Mouse (Mus musculus) gastrocnemius, postnatal 36 days (tissue): ENCODE results near the gene Auts2. TPM values are rescaled to one million over a fixed set of nuclear protein-coding genes. Genes with fewer than 3 reads are reported as not detected.

ENCODE experiments used
- DNase-seq, 2 experiments: peaks; one replicate each; pipeline ENCODE4 v3.0.0; 2022
- intact Hi-C: fragments of 180-260 bp; cut with DNase I; formaldehyde crosslinking; loops from one replicate; pipeline ENCODE4 v1.15.1; 2025
- total RNA-seq, 2 experiments: library from RNA; stranded (reverse); gene quantifications; 2 replicates each; pipeline ENCODE4 v1.2.3; 2021

The Auts2 gene
- total RNA-seq, 2 experiments from 2014 or later: 14.6 to 15.5 TPM

DNA sequence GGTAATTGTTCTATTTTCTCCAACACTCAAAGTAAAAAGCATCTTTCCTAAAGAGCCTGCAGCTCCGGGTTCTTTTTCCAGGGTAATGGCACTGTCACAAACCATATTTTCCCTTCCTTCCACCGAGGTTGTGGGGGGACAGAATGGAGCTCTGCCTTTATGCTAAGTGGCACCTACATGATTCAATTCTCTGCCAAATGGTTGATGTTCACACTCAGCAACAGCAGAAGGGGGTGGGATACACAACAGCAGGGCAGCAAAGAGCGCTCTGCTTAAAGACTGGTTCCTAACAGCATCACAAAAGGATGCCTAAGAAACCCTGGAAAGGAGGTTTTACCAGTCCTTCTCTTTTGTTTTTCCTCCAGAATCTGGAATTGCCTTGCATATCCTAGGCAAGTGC, 759.9 kb downstream of the Auts2 start:
- DNase-seq: no peak
- intact Hi-C loops: no loop called here

DNA sequence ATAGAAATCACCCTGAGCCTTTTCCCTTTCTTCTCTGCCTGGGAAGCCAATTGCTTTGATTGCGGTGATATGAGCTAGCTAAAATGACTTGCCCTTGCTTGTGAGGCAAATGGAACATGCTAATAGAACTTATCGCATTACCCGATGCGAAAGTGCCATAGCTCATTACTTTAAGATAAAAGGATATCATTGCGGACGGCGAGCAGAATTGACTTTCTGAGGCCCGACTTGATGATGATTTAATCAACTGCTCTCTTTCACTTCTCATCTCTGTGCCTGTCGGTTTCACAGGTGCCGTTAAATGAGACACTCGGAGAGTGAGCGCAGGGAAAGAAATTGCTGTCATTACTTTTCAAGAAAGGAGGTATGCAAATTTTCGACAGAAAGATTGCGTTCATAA, 762.1 kb downstream of the Auts2 start:
- DNase-seq: no peak
- intact Hi-C loops: no loop called here

DNA sequence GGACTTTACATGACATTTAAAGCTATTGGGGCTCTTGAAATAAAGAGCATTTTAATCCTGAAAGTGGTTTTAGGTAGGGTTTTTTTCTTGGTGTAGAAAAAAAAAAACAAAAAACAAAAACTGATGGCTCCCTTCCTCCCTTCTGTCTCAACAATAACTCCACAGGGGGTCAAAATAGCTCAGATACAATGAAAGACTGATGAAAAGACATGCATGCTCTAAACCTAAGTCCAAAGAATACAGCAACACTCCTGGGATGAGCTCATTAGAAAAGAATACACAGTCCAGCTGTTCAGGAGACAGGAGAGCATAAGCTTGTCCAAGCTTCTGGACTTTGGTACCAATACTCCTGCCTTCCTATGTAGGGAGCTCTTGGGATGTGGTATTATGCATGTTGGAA, 764.0 kb downstream of the Auts2 start:
- no peak for DNase-seq
- intact Hi-C loops: no loop called here

DNA sequence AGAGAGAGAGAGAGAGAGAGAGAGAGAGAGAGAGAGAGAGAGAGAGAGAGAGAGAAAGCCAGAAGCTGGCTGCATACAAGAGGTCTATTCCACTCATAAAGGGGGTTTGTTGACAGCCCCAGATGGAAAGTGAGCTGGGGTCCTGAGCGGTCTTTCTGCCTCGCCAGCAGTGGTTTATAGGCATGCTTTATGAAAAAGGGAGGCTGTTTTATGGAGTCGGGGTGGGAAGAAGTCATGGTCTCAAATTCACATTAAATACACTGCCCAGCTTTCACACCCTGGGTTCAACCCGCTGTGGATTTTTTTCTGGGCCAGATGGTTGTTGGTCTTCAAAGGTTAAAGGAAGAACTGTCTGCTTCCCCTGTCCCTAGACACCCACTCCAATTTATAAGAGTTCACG, 767.5 kb downstream of the Auts2 start:
- intact Hi-C loops: no loop called here
- no peak for DNase-seq

DNA sequence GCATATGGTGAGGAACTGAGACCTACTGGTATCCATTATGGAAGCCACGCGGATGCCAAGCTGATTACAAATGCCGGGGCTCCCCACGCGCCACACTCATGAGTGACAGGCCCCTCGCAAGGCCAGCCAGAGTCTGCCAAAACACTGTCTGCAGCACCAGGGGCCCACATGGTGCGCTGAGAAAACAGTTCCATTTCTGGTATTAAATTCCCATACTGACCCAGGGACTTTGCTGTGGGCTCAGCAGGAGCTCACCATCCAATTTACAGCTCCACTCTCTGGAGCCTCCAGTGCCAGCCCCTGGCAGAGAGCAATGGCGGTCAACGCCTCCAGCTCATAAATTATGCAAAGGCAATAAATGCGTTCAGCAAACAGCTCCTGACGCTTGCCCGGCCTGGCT, 767.9 kb downstream of the Auts2 start:
- intact Hi-C loops: no loop called here
- DNase-seq: no peak

DNA sequence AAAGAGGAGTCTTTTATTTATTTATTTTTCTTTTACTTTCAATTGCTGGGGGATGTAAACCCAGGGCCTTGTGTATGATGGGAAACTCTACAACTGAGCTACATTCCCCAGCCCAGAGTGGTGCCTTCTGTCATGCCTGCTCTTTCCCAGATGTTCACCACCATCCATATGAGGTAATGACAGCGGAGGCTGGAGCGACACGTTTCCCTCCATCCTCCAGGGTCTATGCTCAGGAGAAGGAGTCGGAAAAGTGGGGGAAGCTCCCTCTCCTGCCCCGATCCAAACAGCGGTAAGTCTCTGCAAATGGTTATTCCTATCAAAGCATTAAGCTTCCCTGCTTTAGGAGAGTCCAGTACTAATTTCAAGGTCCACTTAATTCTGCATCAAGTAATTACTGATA, 768.4 kb downstream of the Auts2 start:
- DNase-seq: no peak
- intact Hi-C loops: no loop called here

DNA sequence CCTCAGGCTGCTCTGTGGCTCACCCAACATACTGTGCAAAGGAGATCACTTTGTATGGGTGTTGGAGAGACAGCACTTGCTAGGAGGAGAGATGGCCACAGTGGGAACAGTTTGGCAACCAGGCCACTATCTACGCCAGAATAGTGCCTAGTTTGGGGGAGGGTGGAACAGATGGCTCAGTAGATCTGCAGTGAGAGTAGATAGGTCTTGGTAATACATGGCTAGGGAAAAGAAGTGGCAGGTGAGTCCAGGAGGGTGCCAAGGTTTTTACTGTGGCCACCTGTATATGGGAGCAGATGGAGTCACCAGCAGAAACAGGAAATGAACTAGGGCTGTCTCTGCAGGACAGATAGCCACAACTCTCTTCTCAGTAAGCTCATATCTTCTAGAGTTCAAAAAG, 770.5 kb downstream of the Auts2 start:
- intact Hi-C loops: no loop called here
- DNase-seq: no peak

DNA sequence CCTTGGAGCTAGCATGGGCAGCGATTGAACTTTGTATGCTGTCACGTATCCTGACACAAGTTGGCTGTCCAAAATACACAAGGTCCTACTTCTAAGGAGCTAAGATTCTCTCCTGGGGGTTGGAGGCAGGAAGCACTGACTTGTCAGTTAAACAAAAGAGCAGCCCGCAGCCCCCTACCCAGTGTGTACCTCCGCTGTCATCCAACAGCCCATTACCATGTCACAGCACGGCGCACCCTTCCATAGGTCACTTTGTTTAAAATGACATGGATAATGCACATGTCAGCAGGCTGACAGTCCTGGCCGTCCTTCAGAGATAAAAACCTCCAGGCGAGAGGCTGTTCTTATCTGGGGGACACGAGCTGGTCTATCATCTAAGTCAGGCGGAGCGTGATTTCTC, 773.9 kb downstream of the Auts2 start:
- intact Hi-C loops: no loop called here
- no peak for DNase-seq

DNA sequence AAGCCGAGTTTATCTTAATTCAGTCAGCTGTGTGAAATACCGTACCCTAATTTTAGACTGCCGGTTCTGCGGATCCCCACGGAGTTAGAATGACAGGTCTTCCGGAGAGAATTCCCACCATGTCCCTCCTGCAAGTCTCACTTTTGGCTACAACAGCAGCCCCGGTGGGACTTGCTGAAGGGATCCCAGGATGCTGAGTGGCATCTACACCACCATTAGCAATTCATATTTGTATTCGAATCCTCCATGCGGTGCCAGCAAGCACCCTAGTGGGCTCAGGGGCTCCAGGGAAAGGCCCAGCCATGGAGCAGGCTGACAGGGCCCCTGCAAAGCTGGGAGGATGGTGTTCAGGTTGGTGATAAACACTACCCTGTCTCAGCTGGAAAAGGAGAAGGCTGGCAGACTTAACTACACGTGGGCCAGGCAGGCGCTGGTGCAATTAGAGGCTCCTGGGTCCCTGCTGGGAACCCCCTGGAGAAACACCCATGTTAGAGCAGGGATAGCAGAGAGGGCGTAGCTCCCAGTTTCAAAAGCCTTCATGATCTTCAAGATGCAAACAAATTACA, 775.4 kb downstream of the Auts2 start:
- DNase-seq: no peak
- intact Hi-C loops: no loop called here

DNA sequence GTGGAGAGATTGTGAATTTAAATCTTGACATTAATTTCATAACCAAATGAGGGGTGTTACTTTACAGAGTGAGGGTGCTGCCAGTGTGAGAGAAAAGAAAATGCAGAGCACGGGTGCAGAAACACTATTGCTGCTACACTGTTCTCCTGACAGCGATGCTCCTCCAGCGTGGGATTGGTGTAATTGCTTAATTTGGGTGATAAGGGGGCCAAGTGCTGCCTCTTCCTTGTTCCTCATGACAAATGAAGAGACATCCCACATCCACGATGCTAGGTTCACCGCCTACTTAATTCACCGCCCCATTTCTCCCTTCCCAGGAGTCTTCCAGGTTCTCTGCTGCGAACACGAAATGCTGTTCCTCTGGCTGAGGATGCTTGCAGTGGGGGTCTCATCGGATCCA, 776.0 kb downstream of the Auts2 start:
- intact Hi-C loops: no loop called here
- DNase-seq: no peak

DNA sequence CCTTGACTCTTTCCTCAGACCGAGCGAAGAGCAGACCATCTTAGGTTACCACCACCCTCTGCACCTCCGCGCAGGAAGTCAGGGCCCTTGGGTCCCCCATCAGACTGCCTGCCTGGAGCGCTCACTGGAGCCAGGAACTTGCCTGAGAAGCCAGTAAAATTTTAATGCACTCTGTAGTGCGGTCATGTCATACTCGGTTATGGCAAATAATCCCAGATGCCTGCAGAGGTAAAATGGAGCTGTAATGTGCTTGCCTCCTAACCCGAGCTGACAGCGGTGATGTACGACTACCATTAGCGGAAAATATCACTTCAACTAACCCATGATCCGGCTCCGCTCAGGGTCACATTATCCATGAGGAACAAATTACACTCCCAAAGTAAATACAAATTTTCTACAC, 783.7 kb downstream of the Auts2 start:
- DNase-seq: no peak
- intact Hi-C loops: no loop called here

DNA sequence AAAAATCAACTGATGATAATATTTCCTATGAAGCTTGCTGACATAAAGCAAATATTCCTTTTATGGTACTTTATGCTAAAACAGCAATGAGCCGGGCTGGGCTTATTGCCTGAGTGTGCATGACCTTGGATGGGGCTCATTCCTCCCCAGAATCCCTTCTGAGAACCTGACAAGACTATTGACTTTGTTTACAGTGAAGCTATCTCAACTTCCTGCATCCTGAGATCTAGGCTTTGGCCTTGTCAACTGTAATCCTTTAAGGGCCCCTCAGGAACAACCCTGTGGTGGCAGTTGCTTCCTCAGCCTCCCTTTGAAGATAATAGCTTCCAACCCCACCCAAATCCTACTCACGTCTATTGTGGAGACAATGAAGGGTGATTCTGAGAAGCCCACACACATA, 792.8 kb downstream of the Auts2 start:
- intact Hi-C loops: no loop called here
- DNase-seq: no peak

DNA sequence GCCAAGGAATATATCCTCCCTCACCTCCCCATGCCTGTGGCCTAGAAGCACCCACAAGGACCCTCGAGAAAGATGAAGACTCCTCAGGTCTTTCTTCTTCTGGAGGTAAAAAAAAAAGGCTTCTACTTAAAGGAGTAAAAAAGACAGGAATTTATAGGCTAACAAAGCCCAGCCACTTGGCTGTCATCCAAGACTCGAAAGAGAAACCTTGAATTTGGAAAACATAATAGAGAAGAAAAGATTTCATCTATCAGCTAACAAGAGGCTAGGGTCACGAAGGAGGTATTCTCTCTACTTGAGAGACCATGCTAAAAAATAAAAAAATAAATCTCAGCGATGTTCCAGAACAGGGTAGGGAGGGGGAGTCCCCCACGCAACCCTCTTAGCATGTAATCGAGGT, 793.9 kb downstream of the Auts2 start:
- intact Hi-C loops: no loop called here
- no peak for DNase-seq

DNA sequence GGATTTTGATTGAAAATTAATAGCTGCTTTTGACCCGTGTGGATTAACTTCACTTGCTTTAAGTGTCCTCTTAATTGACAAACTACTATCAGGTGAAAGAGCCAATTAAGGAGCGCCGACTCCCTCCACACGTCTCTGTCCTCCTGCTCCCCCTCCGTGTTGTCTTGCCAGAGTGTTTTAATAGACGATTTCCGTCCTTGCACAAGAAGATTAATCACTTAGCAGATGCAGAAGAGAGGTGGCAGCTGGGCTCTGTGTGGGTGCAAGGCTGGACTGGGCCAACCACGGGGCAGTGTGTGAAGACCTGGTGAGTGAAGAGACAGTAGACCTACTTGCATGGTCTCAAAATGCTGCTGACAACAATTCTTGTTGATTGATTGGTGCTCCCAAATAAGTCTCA, 800.1 kb downstream of the Auts2 start:
- intact Hi-C loops: no loop called here
- no peak for DNase-seq

DNA sequence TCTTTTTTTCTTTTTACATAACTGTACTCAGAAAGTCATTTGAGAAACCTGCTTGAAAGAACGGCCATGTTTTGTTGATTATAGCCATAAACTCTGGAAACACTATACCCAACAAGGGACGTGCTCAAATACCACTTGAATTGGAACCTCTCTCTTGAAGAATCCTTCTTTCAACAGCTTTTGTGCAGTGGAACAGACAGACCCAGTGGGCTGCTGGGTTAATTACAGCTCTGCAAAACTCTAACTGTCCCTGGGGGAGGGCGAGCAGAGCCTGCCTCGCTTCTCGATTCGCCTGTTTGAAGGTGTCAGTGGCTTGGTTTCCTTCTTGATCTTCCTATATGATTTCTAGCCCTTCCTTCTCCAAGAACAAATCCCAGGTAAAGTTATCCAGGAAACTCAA, 805.7 kb downstream of the Auts2 start:
- intact Hi-C loops: no loop called here
- DNase-seq: no peak

DNA sequence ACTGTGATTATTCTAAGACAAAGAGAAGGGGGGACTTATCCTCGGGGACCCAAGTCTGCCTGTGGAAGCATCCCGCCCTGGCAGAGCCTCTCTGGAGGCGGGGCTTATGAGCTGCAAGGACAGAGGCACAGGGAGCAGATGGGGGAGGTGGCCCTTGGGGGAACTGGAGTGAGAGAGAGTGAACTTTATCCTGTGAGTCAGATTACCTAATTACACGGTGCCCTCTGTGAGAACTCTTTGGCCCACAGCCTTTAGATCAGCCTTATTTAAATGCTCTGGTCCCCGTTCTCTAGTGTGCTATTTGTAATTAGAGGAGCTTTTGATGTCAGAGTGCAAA, 809.9 kb downstream of the Auts2 start:
- DNase-seq: no peak
- intact Hi-C loops: no loop called here

DNA sequence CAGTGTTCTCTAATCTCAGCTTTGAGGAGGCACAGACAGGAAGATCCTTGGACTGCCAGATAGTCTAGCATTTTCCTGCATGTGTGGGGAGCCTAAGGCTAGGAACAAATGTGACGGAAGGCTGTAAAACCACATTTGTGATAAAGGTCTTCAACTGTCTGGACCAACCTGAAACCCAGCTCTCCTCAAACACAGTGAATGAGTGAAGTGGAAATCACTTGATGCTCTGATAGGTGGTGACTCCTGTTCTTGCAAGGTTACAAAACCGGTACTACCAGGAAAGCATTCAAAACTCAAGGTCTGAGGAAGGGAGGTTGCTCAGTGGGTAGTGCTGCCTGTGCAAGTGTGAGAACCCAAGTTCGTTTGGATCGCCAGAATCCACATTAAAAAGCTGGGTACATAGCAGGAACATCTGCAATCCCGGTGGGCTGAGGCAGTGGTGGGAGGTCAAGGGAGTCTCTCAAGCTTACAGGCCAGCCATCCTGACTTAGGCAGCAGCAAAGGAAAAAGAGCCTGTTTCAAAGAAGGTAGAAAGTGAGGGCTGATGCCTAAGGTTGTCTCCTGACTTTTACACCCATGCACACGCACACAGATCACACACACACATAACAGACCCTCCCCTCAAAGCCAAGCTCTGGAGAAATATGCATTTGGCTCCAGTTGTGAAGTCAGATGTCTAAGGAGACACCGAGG, 810.4 kb downstream of the Auts2 start:
- intact Hi-C loops: no loop called here
- DNase-seq: no peak

DNA sequence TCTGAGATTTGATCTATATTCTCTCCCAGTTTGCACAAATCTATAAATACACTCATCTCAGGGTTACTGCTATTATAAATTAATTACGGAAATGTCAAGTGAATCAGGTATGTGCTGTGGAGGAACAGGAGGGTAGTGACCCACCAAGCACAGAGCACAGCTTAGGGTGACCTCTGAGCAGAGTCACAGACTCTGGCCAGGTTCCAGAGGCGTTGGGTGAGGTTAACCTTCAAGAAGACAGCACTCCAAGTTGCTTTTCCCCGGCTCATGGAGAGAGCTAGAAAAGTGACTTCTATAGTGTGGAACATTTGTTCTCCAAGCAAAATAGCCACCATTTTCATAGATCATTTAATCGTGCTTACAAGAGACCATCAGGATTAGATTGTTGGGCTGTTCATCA, 813.7 kb downstream of the Auts2 start:
- DNase-seq: no peak
- intact Hi-C loops: no loop called here

DNA sequence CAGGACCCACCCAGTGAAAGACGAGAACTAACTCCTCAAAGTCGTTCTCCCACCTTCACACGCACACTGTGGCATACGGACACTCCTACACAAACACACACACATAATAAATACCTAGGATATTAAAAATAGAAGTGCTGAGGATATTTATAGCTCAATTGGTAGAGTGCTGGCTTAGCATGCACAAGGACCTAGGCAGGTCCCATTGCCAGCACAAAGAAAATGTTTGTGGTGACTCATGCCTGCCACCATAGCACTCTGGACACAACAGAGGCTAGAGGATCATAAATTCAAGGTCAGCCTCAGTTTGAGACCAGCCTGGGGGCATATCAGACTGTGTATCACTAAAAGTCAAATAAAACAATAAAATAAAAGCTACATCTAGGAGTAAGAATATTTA, 815.2 kb downstream of the Auts2 start:
- no peak for DNase-seq
- intact Hi-C loops: no loop called here

DNA sequence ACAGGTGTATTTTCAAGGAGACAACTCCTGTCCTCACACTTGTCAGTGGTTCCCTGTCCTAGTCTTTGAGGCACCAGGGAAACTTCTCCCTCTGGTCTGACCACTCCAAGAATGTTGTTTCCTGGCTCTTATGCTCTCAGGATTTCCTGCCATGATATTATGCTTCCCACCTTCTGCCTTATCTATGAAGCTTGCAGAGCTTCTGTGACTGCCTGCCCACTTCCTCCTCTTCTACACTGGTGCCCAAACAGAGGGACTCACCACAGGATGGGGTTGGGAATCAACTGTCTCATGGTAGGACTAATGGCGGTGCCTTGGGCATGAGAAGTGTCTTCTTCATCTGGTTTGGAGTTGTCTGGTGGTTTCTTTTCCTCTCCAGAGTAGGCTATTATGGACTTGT, 818.6 kb downstream of the Auts2 start:
- no peak for DNase-seq
- intact Hi-C loops: no loop called here

DNA sequence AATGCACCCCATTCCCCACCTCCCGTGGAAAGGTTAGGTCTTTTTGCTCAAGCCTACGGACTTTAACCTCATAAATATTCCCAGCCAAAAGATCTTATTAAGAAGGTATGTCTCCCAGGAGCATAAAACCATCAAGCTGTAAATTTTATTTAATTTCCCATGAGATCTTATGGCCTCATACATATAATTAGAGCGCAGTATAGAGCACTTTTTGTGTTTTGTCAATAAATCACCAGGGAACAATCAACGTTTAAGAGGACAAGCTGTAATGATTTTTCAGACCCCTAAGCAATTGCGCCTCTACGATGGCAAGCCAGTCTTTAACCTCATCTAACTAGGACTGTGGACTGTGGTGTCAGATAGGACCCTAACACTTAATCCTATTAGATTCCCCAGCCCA, 820.4 kb downstream of the Auts2 start:
- intact Hi-C loops: no loop called here
- no peak for DNase-seq

DNA sequence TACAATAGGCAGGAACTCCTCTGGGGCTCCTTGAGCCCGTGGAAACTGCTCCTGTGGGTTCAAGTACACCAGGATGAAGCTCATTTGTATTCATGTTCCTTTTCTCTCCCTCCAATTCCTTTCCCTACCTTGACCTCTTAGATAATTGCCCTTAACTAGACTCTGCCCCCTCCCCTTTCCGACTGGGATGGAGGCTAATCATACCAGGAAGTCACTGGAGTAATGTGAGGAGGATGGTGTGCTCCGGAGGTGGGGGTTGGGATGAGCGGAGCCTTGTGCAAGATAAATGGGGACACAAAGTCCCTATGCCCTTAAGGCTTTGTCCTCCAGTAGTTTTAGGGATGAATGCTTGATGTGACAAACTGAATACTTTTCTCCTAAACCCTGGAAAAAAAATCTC, 820.8 kb downstream of the Auts2 start:
- intact Hi-C loops: no loop called here
- no peak for DNase-seq

DNA sequence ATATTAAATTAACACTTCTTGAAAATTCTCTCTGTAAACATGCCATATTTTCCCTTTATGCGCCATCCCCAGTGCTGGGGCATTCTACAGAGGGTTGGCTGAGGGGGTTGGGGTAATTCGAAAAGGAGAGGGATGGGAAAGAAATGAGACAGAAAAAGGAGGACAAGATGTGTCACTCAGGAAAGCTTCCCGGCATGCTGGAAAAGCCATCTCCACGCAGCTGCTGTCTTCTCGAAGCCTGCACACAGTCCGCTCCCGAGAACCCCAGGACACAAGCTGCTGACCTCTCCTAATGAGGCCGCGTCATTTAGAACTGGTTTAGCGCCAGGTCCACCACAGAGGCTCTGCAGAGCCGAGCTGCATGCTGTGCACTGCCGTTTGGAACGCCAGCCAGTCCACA, 825.1 kb downstream of the Auts2 start:
- DNase-seq: no peak
- intact Hi-C loops: no loop called here
